Mouse (Mus musculus): Measurements from ENCODE around the gene Pofut2. TPM values are rescaled to one million over a fixed set of nuclear protein-coding genes. Genes with fewer than 3 reads are reported as not detected.

The Pofut2 gene
- polyA plus RNA-seq, 1 experiment from 2014 or later, result 83.9 TPM

- Histone ChIP-seq H3K4me1 (ENCODE audit: control insufficient read depth, insufficient read depth, low read length) (no peaks in the 10 kb centered on the region), H3K9me3 (ENCODE audit: control insufficient read depth, low read length) (no peaks in the 10 kb centered on the region), H3K27me3 (ENCODE audit: control insufficient read depth, insufficient read depth, low read length) (no peaks in the 10 kb centered on the region), H3K4me2 (ENCODE audit: low read depth, severe bottlenecking) (no peak overlapping the region), H3K4me3 (ENCODE audit: low read depth, low read length) (no peak overlapping the region), H3K36me3 (ENCODE audit: control insufficient read depth, insufficient read depth, low read length) (no peaks in the 10 kb centered on the region), H3K27ac (replicated peaks; ENCODE audit: low read depth, low read length) (no peak overlapping the region), H3K9ac (ENCODE audit: low read length) (no peak overlapping the region)
- ATAC-seq (ENCODE audit: insufficient number of reproducible peaks, low FRiP score, low TSS enrichment, low read depth) (no peak), DNase-seq (ENCODE audit: low spot score) (no peak)
- WGBS, result 67% methylated on average over 4 of the region's 4 CpGs
Measured at GRCm38 (mm10) chr10:77304840-77305533, 46.0 kb downstream of the Pofut2 start.

DNA sequence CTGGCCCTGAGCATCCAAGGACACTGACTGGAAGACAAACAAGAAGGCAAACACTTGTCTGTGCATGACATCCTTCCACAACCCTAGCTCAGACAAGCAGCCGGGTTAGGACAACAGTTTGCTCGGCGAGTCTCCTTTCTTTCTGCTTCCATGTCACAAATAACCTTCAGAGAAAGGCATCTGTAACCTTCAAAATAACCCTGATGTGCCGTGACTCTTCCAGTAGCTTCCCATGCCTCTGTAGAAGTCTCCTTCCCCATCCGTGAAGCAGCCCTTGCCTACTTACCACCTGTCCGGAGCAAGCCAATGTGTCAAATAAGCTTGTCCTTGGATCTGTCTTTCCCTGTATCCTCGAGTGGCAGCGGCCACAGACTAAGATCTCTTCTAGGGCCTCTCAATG lies 46.7 kb downstream of the Pofut2 start:
- H3K9ac ChIP-seq (ENCODE audit: low read length), result no peak overlapping the region
- WGBS, result 81% methylated on average over 8 of the region's 8 CpGs
- no peak overlapping the region for H3K4me2 ChIP-seq (ENCODE audit: low read depth, severe bottlenecking)
- H3K9me3 ChIP-seq (ENCODE audit: control insufficient read depth, low read length), result no peaks in the 10 kb centered on the region
- H3K36me3 ChIP-seq (ENCODE audit: control insufficient read depth, insufficient read depth, low read length), result no peaks in the 10 kb centered on the region
- no peak overlapping the region for H3K4me3 ChIP-seq (ENCODE audit: low read depth, low read length)
- no peak overlapping the region for H3K27ac ChIP-seq (replicated peaks; ENCODE audit: low read depth, low read length)
- H3K27me3 ChIP-seq (ENCODE audit: control insufficient read depth, insufficient read depth, low read length), result no peaks in the 10 kb centered on the region
- no peak for ATAC-seq (ENCODE audit: insufficient number of reproducible peaks, low FRiP score, low TSS enrichment, low read depth)
- no peak for DNase-seq (ENCODE audit: low spot score)
- no peaks in the 10 kb centered on the region for H3K4me1 ChIP-seq (ENCODE audit: control insufficient read depth, insufficient read depth, low read length)

DNA sequence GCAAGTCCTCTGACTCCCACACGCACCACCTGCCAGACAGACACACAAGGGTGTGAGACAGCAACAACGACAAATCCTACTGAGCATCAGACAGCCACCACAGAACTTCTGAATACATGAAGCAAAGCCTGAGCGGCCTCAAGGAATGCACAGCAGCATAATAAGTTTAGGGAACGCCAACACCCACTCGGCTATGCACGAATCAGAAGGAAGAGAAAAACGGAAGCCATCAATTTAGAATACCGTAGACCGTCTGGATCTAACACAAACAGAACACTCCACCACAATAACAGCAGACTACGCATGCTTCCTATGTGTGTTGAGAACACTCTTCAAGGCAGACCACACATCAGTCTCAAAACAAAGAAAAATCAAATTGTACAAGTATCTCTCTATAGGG lies 50.0 kb downstream of the Pofut2 start:
- DNase-seq (ENCODE audit: low spot score) (no peak), ATAC-seq (ENCODE audit: insufficient number of reproducible peaks, low FRiP score, low TSS enrichment, low read depth) (no peak)
- WGBS, result 87% methylated on average over 10 of the region's 10 CpGs
- Histone ChIP-seq H3K9me3 (ENCODE audit: control insufficient read depth, low read length) (no peaks in the 10 kb centered on the region), H3K4me3 (ENCODE audit: low read depth, low read length) (no peak overlapping the region), H3K4me1 (ENCODE audit: control insufficient read depth, insufficient read depth, low read length) (no peaks in the 10 kb centered on the region), H3K36me3 (ENCODE audit: control insufficient read depth, insufficient read depth, low read length) (no peaks in the 10 kb centered on the region), H3K27ac (replicated peaks; ENCODE audit: low read depth, low read length) (no peak overlapping the region), H3K27me3 (ENCODE audit: control insufficient read depth, insufficient read depth, low read length) (no peaks in the 10 kb centered on the region), H3K9ac (ENCODE audit: low read length) (no peak overlapping the region), H3K4me2 (ENCODE audit: low read depth, severe bottlenecking) (no peak overlapping the region)

GRCm38 (mm10) chr10:77314711-77315266 lies 55.8 kb downstream of the Pofut2 start:
- Histone ChIP-seq H3K27me3 (ENCODE audit: control insufficient read depth, insufficient read depth, low read length) (no peaks in the 10 kb centered on the region), H3K9ac (ENCODE audit: low read length) (no peak overlapping the region), H3K9me3 (ENCODE audit: control insufficient read depth, low read length) (no peaks in the 10 kb centered on the region), H3K4me3 (ENCODE audit: low read depth, low read length) (no peak overlapping the region), H3K4me2 (ENCODE audit: low read depth, severe bottlenecking) (no peak overlapping the region), H3K27ac (replicated peaks; ENCODE audit: low read depth, low read length) (no peak overlapping the region), H3K4me1 (ENCODE audit: control insufficient read depth, insufficient read depth, low read length) (no peaks in the 10 kb centered on the region), H3K36me3 (ENCODE audit: control insufficient read depth, insufficient read depth, low read length) (no peaks in the 10 kb centered on the region)
- ATAC-seq (ENCODE audit: insufficient number of reproducible peaks, low FRiP score, low TSS enrichment, low read depth), result no peak
- WGBS, result 90% methylated on average over 9 of the region's 9 CpGs
- DNase-seq (ENCODE audit: low spot score), result no peak

DNA sequence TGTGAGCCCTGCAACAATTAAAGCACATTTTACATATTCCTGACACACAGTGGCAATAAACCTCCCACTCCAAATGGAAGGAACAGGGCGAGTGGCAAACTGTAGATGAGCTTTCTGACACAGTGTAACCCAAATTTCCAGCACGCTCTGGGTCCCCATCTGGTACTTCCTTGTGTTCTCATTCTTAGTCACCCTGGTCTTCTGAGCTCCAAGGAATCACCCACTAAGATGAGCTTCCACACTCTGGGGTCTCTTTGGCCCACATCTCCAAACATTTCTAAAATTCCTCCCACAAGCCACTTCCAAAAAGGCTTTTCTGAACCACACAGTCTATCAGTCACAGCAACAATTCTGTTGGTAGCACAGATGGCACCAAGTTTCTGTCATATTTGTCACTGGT lies 56.7 kb downstream of the Pofut2 start:
- no peak overlapping the region for H3K4me3 ChIP-seq (ENCODE audit: low read depth, low read length)
- H3K36me3 ChIP-seq (ENCODE audit: control insufficient read depth, insufficient read depth, low read length), result no peaks in the 10 kb centered on the region
- no peaks in the 10 kb centered on the region for H3K27me3 ChIP-seq (ENCODE audit: control insufficient read depth, insufficient read depth, low read length)
- no peak overlapping the region for H3K9ac ChIP-seq (ENCODE audit: low read length)
- 82% methylated on average over 2 of the region's 2 CpGs for WGBS
- no peaks in the 10 kb centered on the region for H3K9me3 ChIP-seq (ENCODE audit: control insufficient read depth, low read length)
- H3K27ac ChIP-seq (replicated peaks; ENCODE audit: low read depth, low read length), result no peak overlapping the region
- ATAC-seq (ENCODE audit: insufficient number of reproducible peaks, low FRiP score, low TSS enrichment, low read depth) (no peak), DNase-seq (ENCODE audit: low spot score) (no peak)
- H3K4me1 ChIP-seq (ENCODE audit: control insufficient read depth, insufficient read depth, low read length), result no peaks in the 10 kb centered on the region
- no peak overlapping the region for H3K4me2 ChIP-seq (ENCODE audit: low read depth, severe bottlenecking)

Other genes starting within 250 kb of the Pofut2 start
- 29.2 and 34.1 TPM in 2 replicates for gene Slc19a1, start 227.0 kb upstream of the Pofut2 start, polyA plus RNA-seq (2014; fragmentation: Nextera tagmentation; extraction: Ambion mirVana)
- gene Col18a1, start 92.7 kb upstream of the Pofut2 start, polyA plus RNA-seq (2014; fragmentation: Nextera tagmentation; extraction: Ambion mirVana), result 63.0 and 77.1 TPM in 2 replicates
- 4.0 and 4.9 TPM in 2 replicates for gene Adarb1, start 159.1 kb downstream of the Pofut2 start, polyA plus RNA-seq (2014; fragmentation: Nextera tagmentation; extraction: Ambion mirVana)